Mouse (Mus musculus): ENCODE measurements around the gene Aff3. TPM values are rescaled to one million over a fixed set of nuclear protein-coding genes. Genes with fewer than 3 reads are reported as not detected.

Aff3 gene
- total and polyA plus RNA-seq, 2 experiments from 2014 or later, result 1.1 to 1.9 TPM

GRCm38 (mm10) chr1:38514634-38515011 is 150.1 kb downstream of the Aff3 start:
- H3K27ac ChIP-seq (ENCODE audit: low read depth), result peak overlapping the region; percentile 18; the same call in 1 of the 2 replicates
- H3K9me3 ChIP-seq (replicated peaks; ENCODE audit: control insufficient read depth, low read length), result no peaks in the 10 kb centered on the region
- H3K9ac ChIP-seq (replicated peaks; ENCODE audit: low read depth, low read length), result no peak overlapping the region
- TF ChIP-seq CTCF (IDR thresholded peaks at IDR 0.05; ENCODE audit: low read depth), result no peak
- TF ChIP-seq EP300 (IDR thresholded peaks at IDR 0.05; ENCODE audit: low read depth), result no peak
- no peaks in the 10 kb centered on the region for H3K27me3 ChIP-seq (ENCODE audit: control insufficient read depth, insufficient read depth, low read length)
- no peak for DNase-seq (ENCODE audit: low spot score)
- H3K4me2 ChIP-seq (ENCODE audit: low read depth, low read length), result no peak overlapping the region
- 32% methylated on average over 4 of the region's 4 CpGs for WGBS
- ATAC-seq (ENCODE audit: insufficient read depth, low read depth), result peak; percentile 47; the same call in 1 of the 2 replicates
- H3K4me1 ChIP-seq (ENCODE audit: control insufficient read depth, insufficient read depth), result peaks cover 22% of the 10 kb centered on the region
- no peak overlapping the region for H3K4me3 ChIP-seq (ENCODE audit: low read depth, low read length)
- H3K36me3 ChIP-seq (replicated peaks; ENCODE audit: control insufficient read depth, insufficient read depth, low read length), result no peaks in the 10 kb centered on the region

GRCm38 (mm10) chr1:38513970-38514633 is 150.7 kb downstream of the Aff3 start:
- H3K4me1 ChIP-seq (ENCODE audit: control insufficient read depth, insufficient read depth), result peaks cover 22% of the 10 kb centered on the region
- H3K27ac ChIP-seq (ENCODE audit: low read depth), result peak overlapping the region; percentile 18; the same call in 1 of the 2 replicates
- H3K36me3 ChIP-seq (replicated peaks; ENCODE audit: control insufficient read depth, insufficient read depth, low read length), result no peaks in the 10 kb centered on the region
- H3K27me3 ChIP-seq (ENCODE audit: control insufficient read depth, insufficient read depth, low read length), result no peaks in the 10 kb centered on the region
- ATAC-seq (ENCODE audit: insufficient read depth, low read depth), result no peak
- H3K9me3 ChIP-seq (replicated peaks; ENCODE audit: control insufficient read depth, low read length), result no peaks in the 10 kb centered on the region
- DNase-seq (ENCODE audit: low spot score), result no peak
- H3K4me2 ChIP-seq (ENCODE audit: low read depth, low read length), result no peak overlapping the region
- no peak overlapping the region for H3K4me3 ChIP-seq (ENCODE audit: low read depth, low read length)
- 79% methylated on average over 12 of the region's 12 CpGs for WGBS
- TF ChIP-seq EP300 (IDR thresholded peaks at IDR 0.05; ENCODE audit: low read depth) (no peak), CTCF (IDR thresholded peaks at IDR 0.05; ENCODE audit: low read depth) (no peak)
- no peak overlapping the region for H3K9ac ChIP-seq (replicated peaks; ENCODE audit: low read depth, low read length)

- H3K4me2 ChIP-seq (ENCODE audit: low read depth, low read length), result peak overlapping the region; percentile 7
- H3K27me3 ChIP-seq (ENCODE audit: control insufficient read depth, insufficient read depth, low read length), result no peaks in the 10 kb centered on the region
- ATAC-seq (ENCODE audit: insufficient read depth, low read depth) (no peak), DNase-seq (ENCODE audit: low spot score) (no peak)
- WGBS, result 29% methylated on average over 15 of the region's 15 CpGs
- H3K9ac ChIP-seq (replicated peaks; ENCODE audit: low read depth, low read length), result no peak overlapping the region
- H3K36me3 ChIP-seq (replicated peaks; ENCODE audit: control insufficient read depth, insufficient read depth, low read length), result no peaks in the 10 kb centered on the region
- TF ChIP-seq CTCF (IDR thresholded peaks at IDR 0.05; ENCODE audit: low read depth), result no peak
- no peak for TF ChIP-seq EP300 (IDR thresholded peaks at IDR 0.05; ENCODE audit: low read depth)
- no peak overlapping the region for H3K27ac ChIP-seq (ENCODE audit: low read depth)
- H3K4me1 ChIP-seq (ENCODE audit: control insufficient read depth, insufficient read depth), result peaks cover 22% of the 10 kb centered on the region
- no peak overlapping the region for H3K4me3 ChIP-seq (ENCODE audit: low read depth, low read length)
- no peaks in the 10 kb centered on the region for H3K9me3 ChIP-seq (replicated peaks; ENCODE audit: control insufficient read depth, low read length)
Observed at GRCm38 (mm10) chr1:38512258-38513081, 152.3 kb downstream of the Aff3 start.

GRCm38 (mm10) chr1:38511076-38511475 is 153.7 kb downstream of the Aff3 start:
- H3K27me3 ChIP-seq (ENCODE audit: control insufficient read depth, insufficient read depth, low read length), result no peaks in the 10 kb centered on the region
- peaks cover 22% of the 10 kb centered on the region for H3K4me1 ChIP-seq (ENCODE audit: control insufficient read depth, insufficient read depth)
- no peak overlapping the region for H3K4me3 ChIP-seq (ENCODE audit: low read depth, low read length)
- no peak overlapping the region for H3K9ac ChIP-seq (replicated peaks; ENCODE audit: low read depth, low read length)
- ATAC-seq (ENCODE audit: insufficient read depth, low read depth) (no peak), DNase-seq (ENCODE audit: low spot score) (no peak)
- TF ChIP-seq CTCF (IDR thresholded peaks at IDR 0.05; ENCODE audit: low read depth) (no peak), EP300 (IDR thresholded peaks at IDR 0.05; ENCODE audit: low read depth) (no peak)
- 61% methylated on average over 5 of the region's 5 CpGs for WGBS
- H3K27ac ChIP-seq (ENCODE audit: low read depth), result no peak overlapping the region
- no peaks in the 10 kb centered on the region for H3K9me3 ChIP-seq (replicated peaks; ENCODE audit: control insufficient read depth, low read length)
- H3K36me3 ChIP-seq (replicated peaks; ENCODE audit: control insufficient read depth, insufficient read depth, low read length), result no peaks in the 10 kb centered on the region
- no peak overlapping the region for H3K4me2 ChIP-seq (ENCODE audit: low read depth, low read length)

GRCm38 (mm10) chr1:38509301-38509700 is 155.5 kb downstream of the Aff3 start:
- ATAC-seq (ENCODE audit: insufficient read depth, low read depth), result no peak
- no peaks in the 10 kb centered on the region for H3K27me3 ChIP-seq (ENCODE audit: control insufficient read depth, insufficient read depth, low read length)
- H3K4me1 ChIP-seq (ENCODE audit: control insufficient read depth, insufficient read depth), result peaks cover 10% of the 10 kb centered on the region
- H3K36me3 ChIP-seq (replicated peaks; ENCODE audit: control insufficient read depth, insufficient read depth, low read length), result no peaks in the 10 kb centered on the region
- no peak overlapping the region for H3K27ac ChIP-seq (ENCODE audit: low read depth)
- TF ChIP-seq EP300 (IDR thresholded peaks at IDR 0.05; ENCODE audit: low read depth) (no peak), CTCF (IDR thresholded peaks at IDR 0.05; ENCODE audit: low read depth) (no peak)
- H3K9ac ChIP-seq (replicated peaks; ENCODE audit: low read depth, low read length), result no peak overlapping the region
- no peak overlapping the region for H3K4me2 ChIP-seq (ENCODE audit: low read depth, low read length)
- H3K4me3 ChIP-seq (ENCODE audit: low read depth, low read length), result no peak overlapping the region
- no peak for DNase-seq (ENCODE audit: low spot score)
- 82% methylated on average over 8 of the region's 8 CpGs for WGBS
- H3K9me3 ChIP-seq (replicated peaks; ENCODE audit: control insufficient read depth, low read length), result no peaks in the 10 kb centered on the region

All from heart, postnatal 0 days (tissue).